Mouse (Mus musculus): ENCODE data around the gene Alg2. TPM values are rescaled to one million over a fixed set of nuclear protein-coding genes. Genes with fewer than 3 reads are reported as not detected.

Alg2 gene
- polyA plus RNA-seq, 1 experiment, result 22.7 TPM

DNA sequence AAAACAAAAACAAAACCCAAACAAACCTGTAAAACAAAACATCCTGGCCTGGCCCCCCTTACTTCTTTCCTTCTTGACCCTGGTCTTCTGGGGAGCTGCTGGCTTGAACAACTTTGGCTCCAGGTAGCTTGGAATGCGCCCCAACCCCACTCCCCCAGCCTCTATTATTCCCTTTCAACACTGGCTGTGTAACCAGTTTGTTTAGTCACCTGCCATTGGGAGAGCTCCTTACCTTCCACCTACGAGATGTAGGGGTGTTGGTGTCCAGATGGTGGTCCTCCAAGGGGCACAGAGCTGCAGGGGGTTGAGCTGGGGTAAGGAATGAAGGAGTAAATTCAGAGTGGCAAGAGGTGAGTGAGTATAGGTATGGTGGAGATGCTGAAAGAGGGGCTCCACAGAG lies 6.9 kb downstream of the Alg2 start:
- H3ac ChIP-seq (ENCODE audit: control insufficient read depth, insufficient read length), result no peak overlapping the region
- H3K79me2 ChIP-seq (ENCODE audit: control insufficient read depth, insufficient read depth), result peaks cover under 1% of the 10 kb centered on the region
- no peak overlapping the region for H3K4me3 ChIP-seq
- peaks cover 33% of the 10 kb centered on the region for H3K36me3 ChIP-seq (ENCODE audit: control insufficient read depth, insufficient read depth)
- H3K27me3 ChIP-seq (ENCODE audit: control insufficient read depth, insufficient read depth, insufficient read length), result no peaks in the 10 kb centered on the region
- H3K4me2 ChIP-seq (ENCODE audit: low read depth), result no peak overlapping the region
- no peak for TF ChIP-seq MYOD1 (IDR thresholded peaks at IDR 0.05; ENCODE audit: control insufficient read depth in 1 of 3, insufficient read length in 2 of 3, low read depth in 2 of 3)
- TF ChIP-seq POLR2AphosphoS2 (IDR thresholded peaks at IDR 0.05; ENCODE audit: insufficient read length, low read depth), result no peak
- TF ChIP-seq MYOG (IDR thresholded peaks at IDR 0.05; ENCODE audit: control insufficient read depth in 1 of 3, insufficient read depth in 1 of 3, insufficient read length in 2 of 3, low read depth in 2 of 3), result no peak
- TF ChIP-seq TCF3 (IDR thresholded peaks at IDR 0.05; ENCODE audit: insufficient read length, low read depth), result no peak
- TF ChIP-seq TCF12 (IDR thresholded peaks at IDR 0.05; ENCODE audit: insufficient read depth, poor library complexity, severe bottlenecking), result no peak

DNA sequence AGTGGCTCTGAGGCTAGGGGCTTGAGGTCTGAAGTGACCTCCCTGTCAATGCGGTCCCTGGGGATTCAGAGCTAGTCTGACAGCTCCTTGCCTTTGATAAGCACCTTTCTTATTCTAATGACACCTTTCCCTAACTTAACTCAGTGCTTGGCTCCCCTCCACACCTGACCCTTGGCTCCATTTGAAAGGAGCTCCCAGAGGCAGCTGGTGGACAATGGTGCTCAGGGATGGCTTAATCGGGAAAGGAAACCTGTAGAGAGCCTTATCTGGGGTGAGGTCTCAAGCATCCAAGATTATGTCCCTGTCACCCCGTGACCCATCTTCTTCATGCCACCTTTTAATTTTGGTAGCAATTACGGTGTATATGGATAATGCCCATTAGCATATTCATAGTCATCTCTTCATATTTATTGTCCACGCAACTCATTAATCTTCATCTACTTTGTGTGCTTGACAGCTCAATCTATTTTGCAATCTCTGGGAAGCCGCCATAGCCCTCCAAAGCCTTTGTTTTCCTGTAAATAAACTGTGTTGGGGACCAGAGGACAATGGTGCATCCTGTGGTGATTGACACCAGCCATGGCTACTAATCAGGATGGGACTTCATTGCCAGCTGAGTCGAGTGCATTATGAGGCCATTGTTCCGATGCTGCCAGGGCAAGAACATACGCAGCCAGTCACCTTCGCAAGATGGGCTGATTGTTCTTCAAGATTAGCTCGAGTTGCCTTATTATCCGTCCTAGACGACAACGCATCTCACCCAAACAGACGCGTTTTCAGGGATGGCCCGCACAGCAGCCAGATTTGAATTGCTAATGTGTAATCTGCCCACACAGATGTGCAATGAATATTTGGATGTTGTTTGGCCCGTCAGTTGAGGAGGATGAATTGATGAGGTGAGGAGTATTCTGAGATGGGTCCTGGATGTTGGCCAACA lies 24.3 kb downstream of the Alg2 start:
- Histone ChIP-seq H3K27me3 (ENCODE audit: control insufficient read depth, insufficient read depth, insufficient read length) (peaks cover 9% of the 10 kb centered on the region), H3ac (ENCODE audit: control insufficient read depth, insufficient read length) (no peak overlapping the region), H3K4me3 (no peak overlapping the region), H3K79me2 (ENCODE audit: control insufficient read depth, insufficient read depth) (no peaks in the 10 kb centered on the region), H3K4me2 (ENCODE audit: low read depth) (no peak overlapping the region), H3K36me3 (ENCODE audit: control insufficient read depth, insufficient read depth) (no peaks in the 10 kb centered on the region)
- TF ChIP-seq MAX (IDR thresholded peaks at IDR 0.05; ENCODE audit: low read depth) (no peak), POLR2A (IDR thresholded peaks at IDR 0.05; ENCODE audit: insufficient read length, low read depth) (no peak), USF1 (IDR thresholded peaks at IDR 0.05; ENCODE audit: low read depth) (no peak), TCF12 (IDR thresholded peaks at IDR 0.05; ENCODE audit: insufficient read depth, poor library complexity, severe bottlenecking) (no peak)

DNA sequence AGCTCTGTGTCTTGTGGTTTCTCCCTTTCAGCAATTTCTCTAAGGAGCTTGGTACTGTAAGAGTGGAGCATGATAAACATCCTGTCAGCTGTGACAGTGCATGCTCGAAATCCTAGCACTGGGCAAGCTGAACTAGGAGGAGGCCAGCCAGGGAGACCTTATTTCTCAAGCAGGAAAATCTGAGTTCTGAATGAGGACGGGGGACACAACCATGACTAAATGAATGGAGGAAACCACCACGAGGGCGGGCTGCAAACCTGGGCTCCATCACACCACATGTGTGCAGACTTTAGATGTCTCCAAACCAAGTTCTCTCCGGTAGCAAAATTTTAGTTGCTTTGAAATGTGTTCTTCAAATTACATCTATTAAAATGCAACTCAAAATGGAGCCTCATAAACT lies 25.0 kb downstream of the Alg2 start:
- H3K79me2 ChIP-seq (ENCODE audit: control insufficient read depth, insufficient read depth), result no peaks in the 10 kb centered on the region
- no peak overlapping the region for H3K4me3 ChIP-seq
- TF ChIP-seq POLR2AphosphoS2 (IDR thresholded peaks at IDR 0.05; ENCODE audit: insufficient read length, low read depth), result no peak
- TF ChIP-seq MYOD1 (IDR thresholded peaks at IDR 0.05; ENCODE audit: control insufficient read depth in 1 of 3, insufficient read length in 2 of 3, low read depth in 2 of 3), result no peak
- TF ChIP-seq POLR2A (IDR thresholded peaks at IDR 0.05; ENCODE audit: insufficient read length, low read depth), result no peak
- no peak for TF ChIP-seq SRF (IDR thresholded peaks at IDR 0.05; ENCODE audit: control insufficient read depth, insufficient read length, low read depth)
- no peak for TF ChIP-seq MYOG (IDR thresholded peaks at IDR 0.05; ENCODE audit: control insufficient read depth in 1 of 3, insufficient read depth in 1 of 3, insufficient read length in 2 of 3, low read depth in 2 of 3)
- no peak for TF ChIP-seq CEBPB (IDR thresholded peaks at IDR 0.05; ENCODE audit: insufficient read depth, poor library complexity, severe bottlenecking)
- no peak overlapping the region for H3K4me2 ChIP-seq (ENCODE audit: low read depth)
- H3K36me3 ChIP-seq (ENCODE audit: control insufficient read depth, insufficient read depth), result no peaks in the 10 kb centered on the region
- no peak overlapping the region for H3ac ChIP-seq (ENCODE audit: control insufficient read depth, insufficient read length)
- peaks cover 14% of the 10 kb centered on the region for H3K27me3 ChIP-seq (ENCODE audit: control insufficient read depth, insufficient read depth, insufficient read length)

DNA sequence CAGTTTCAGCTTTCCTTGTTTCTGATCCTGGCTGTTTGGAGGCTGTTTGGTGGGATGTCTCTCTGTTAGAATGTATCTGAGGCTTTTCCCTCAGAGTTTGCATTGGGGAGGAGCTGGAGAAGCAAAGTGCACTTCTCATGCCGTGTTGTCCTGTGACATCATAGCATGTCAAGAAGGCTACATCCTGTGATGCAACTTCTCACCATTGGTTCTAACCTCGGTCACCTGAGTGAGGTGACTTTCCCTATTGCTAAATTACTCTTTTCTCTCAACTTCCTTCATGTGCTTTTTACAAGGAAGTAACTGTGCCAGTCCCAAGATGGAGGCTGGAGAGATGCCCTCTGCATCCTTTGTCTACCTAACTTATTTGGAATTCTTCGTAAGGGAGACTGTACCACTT lies 25.6 kb downstream of the Alg2 start:
- no peaks in the 10 kb centered on the region for H3K36me3 ChIP-seq (ENCODE audit: control insufficient read depth, insufficient read depth)
- TF ChIP-seq TCF12 (IDR thresholded peaks at IDR 0.05; ENCODE audit: insufficient read depth, poor library complexity, severe bottlenecking) (no peak), POLR2AphosphoS2 (IDR thresholded peaks at IDR 0.05; ENCODE audit: insufficient read length, low read depth) (no peak), REST (IDR thresholded peaks at IDR 0.05; ENCODE audit: insufficient read depth, insufficient read length) (no peak), USF1 (IDR thresholded peaks at IDR 0.05; ENCODE audit: low read depth) (no peak), CEBPB (IDR thresholded peaks at IDR 0.05; ENCODE audit: insufficient read depth, poor library complexity, severe bottlenecking) (no peak), TCF3 (IDR thresholded peaks at IDR 0.05; ENCODE audit: insufficient read length, low read depth) (no peak), MYOD1 (IDR thresholded peaks at IDR 0.05; ENCODE audit: control insufficient read depth in 1 of 3, insufficient read length in 2 of 3, low read depth in 2 of 3) (no peak), E2F4 (IDR thresholded peaks at IDR 0.05; ENCODE audit: insufficient read depth) (no peak), SRF (IDR thresholded peaks at IDR 0.05; ENCODE audit: control insufficient read depth, insufficient read length, low read depth) (no peak), MAX (IDR thresholded peaks at IDR 0.05; ENCODE audit: low read depth) (no peak), POLR2A (IDR thresholded peaks at IDR 0.05; ENCODE audit: insufficient read length, low read depth) (no peak), MYOG (IDR thresholded peaks at IDR 0.05; ENCODE audit: control insufficient read depth in 1 of 3, insufficient read depth in 1 of 3, insufficient read length in 2 of 3, low read depth in 2 of 3) (no peak)
- H3K27me3 ChIP-seq (ENCODE audit: control insufficient read depth, insufficient read depth, insufficient read length), result peaks cover 15% of the 10 kb centered on the region

DNA sequence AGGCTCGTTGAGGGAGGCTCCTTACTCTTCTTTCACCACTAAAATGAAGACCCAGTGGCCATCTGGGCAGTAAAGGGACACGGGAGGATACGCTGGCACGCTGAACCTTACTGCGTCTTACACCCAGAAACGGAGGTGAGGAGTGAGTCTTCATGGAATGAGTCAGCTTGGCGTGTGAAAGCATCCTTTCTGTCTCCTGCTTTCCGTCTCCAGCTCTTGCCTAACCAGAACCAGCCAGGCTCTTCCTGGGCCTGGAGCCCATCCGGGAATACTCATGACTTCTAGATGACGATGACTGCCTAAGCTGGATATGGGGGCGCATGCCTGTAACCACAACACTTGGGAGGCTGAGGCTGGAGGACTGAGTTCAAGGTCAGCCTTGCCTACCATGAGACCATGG lies 33.2 kb downstream of the Alg2 start:
- no peaks in the 10 kb centered on the region for H3K36me3 ChIP-seq (ENCODE audit: control insufficient read depth, insufficient read depth)
- no peaks in the 10 kb centered on the region for H3K79me2 ChIP-seq (ENCODE audit: control insufficient read depth, insufficient read depth)
- no peak overlapping the region for H3K4me3 ChIP-seq
- H3K4me2 ChIP-seq (ENCODE audit: low read depth), result no peak overlapping the region
- peaks cover 16% of the 10 kb centered on the region for H3K27me3 ChIP-seq (ENCODE audit: control insufficient read depth, insufficient read depth, insufficient read length)
- TF ChIP-seq USF1 (IDR thresholded peaks at IDR 0.05; ENCODE audit: low read depth) (no peak), MYOG (IDR thresholded peaks at IDR 0.05; ENCODE audit: control insufficient read depth in 1 of 3, insufficient read depth in 1 of 3, insufficient read length in 2 of 3, low read depth in 2 of 3) (no peak), SRF (IDR thresholded peaks at IDR 0.05; ENCODE audit: control insufficient read depth, insufficient read length, low read depth) (no peak), E2F4 (IDR thresholded peaks at IDR 0.05; ENCODE audit: insufficient read depth) (no peak), TCF12 (IDR thresholded peaks at IDR 0.05; ENCODE audit: insufficient read depth, poor library complexity, severe bottlenecking) (no peak), POLR2A (IDR thresholded peaks at IDR 0.05; ENCODE audit: insufficient read length, low read depth) (no peak), TCF3 (IDR thresholded peaks at IDR 0.05; ENCODE audit: insufficient read length, low read depth) (no peak), CEBPB (IDR thresholded peaks at IDR 0.05; ENCODE audit: insufficient read depth, poor library complexity, severe bottlenecking) (no peak), MAX (IDR thresholded peaks at IDR 0.05; ENCODE audit: low read depth) (no peak), MYOD1 (IDR thresholded peaks at IDR 0.05; ENCODE audit: control insufficient read depth in 1 of 3, insufficient read length in 2 of 3, low read depth in 2 of 3) (no peak), REST (IDR thresholded peaks at IDR 0.05; ENCODE audit: insufficient read depth, insufficient read length) (no peak), POLR2AphosphoS2 (IDR thresholded peaks at IDR 0.05; ENCODE audit: insufficient read length, low read depth) (no peak)
- no peak overlapping the region for H3ac ChIP-seq (ENCODE audit: control insufficient read depth, insufficient read length)

More for the DNA sequence above, 25.6 kb downstream of the Alg2 start:
- Histone ChIP-seq H3ac (ENCODE audit: control insufficient read depth, insufficient read length) (no peak overlapping the region), H3K4me3 (no peak overlapping the region), H3K79me2 (ENCODE audit: control insufficient read depth, insufficient read depth) (no peaks in the 10 kb centered on the region), H3K4me2 (ENCODE audit: low read depth) (no peak overlapping the region)

Measured in myocyte (in vitro differentiated cells).